Mouse (Mus musculus): ENCODE results near the gene B4galnt4. TPM values are rescaled to one million over a fixed set of nuclear protein-coding genes. Genes with fewer than 3 reads are reported as not detected.
A peak's percentile ranks its signal among the peaks of the same experiment; 100 is the strongest.

The B4galnt4 gene
- polyA plus RNA-seq, 1 experiment from 2014 or later = 0.15 TPM

GRCm38 (mm10) chr7:141021489-141022449 is 39.1 kb upstream of the B4galnt4 start:
- DNase-seq (no peak), ATAC-seq (peak; percentile 60)
- no peaks in the 10 kb centered on the region for H3K9me3 ChIP-seq (ENCODE audit: low read length)
- H3K4me2 ChIP-seq (ENCODE audit: low read depth, low read length) = no peak overlapping the region
- H3K4me1 ChIP-seq (ENCODE audit: insufficient read depth) = 0 out of 2 replicates have a peak, but pooled peaks cover 3% of the 10 kb centered on the region
- no peaks in the 10 kb centered on the region for H3K27me3 ChIP-seq (ENCODE audit: insufficient read depth, low read length)
- no peak overlapping the region for H3K4me3 ChIP-seq (ENCODE audit: low read depth, low read length)
- TF ChIP-seq CTCF (IDR thresholded peaks at IDR 0.05; ENCODE audit: low read depth) (no peak), EP300 (IDR thresholded peaks at IDR 0.05; ENCODE audit: low read depth) (no peak; the same call in 1 of the 2 replicates)
- 70% methylated on average over 14 of the region's 14 CpGs for WGBS (ENCODE audit: insufficient replicate concordance)
- no peak overlapping the region for H3K9ac ChIP-seq (replicated peaks)
- H3K27ac ChIP-seq (ENCODE audit: low read depth) = peak overlapping the region; percentile 12; the same call in 1 of the 2 replicates
- no peaks in the 10 kb centered on the region for H3K36me3 ChIP-seq (replicated peaks; ENCODE audit: insufficient read depth, low read length)

- DNase-seq (no peak), ATAC-seq (no peak)
- TF ChIP-seq CTCF (IDR thresholded peaks at IDR 0.05; ENCODE audit: low read depth) (no peak), EP300 (IDR thresholded peaks at IDR 0.05; ENCODE audit: low read depth) (no peak)
- Histone ChIP-seq H3K27ac (ENCODE audit: low read depth) (peak overlapping the region; percentile 17), H3K36me3 (replicated peaks; ENCODE audit: insufficient read depth, low read length) (no peaks in the 10 kb centered on the region), H3K4me1 (ENCODE audit: insufficient read depth) (0 out of 2 replicates have a peak, but pooled peaks cover 3% of the 10 kb centered on the region), H3K27me3 (ENCODE audit: insufficient read depth, low read length) (no peaks in the 10 kb centered on the region), H3K9me3 (ENCODE audit: low read length) (no peaks in the 10 kb centered on the region), H3K4me3 (ENCODE audit: low read depth, low read length) (no peak overlapping the region), H3K4me2 (ENCODE audit: low read depth, low read length) (no peak overlapping the region), H3K9ac (replicated peaks) (no peak overlapping the region)
- WGBS (ENCODE audit: insufficient replicate concordance) = 63% methylated on average over 6 of the region's 6 CpGs
Observed at GRCm38 (mm10) chr7:141024865-141025838, 35.8 kb upstream of the B4galnt4 start.

GRCm38 (mm10) chr7:141026097-141026739 is 34.7 kb upstream of the B4galnt4 start:
- H3K9me3 ChIP-seq (ENCODE audit: low read length) = no peaks in the 10 kb centered on the region
- WGBS (ENCODE audit: insufficient replicate concordance) = 66% methylated on average over 6 of the region's 6 CpGs
- 0 out of 2 replicates have a peak, but pooled peaks cover 3% of the 10 kb centered on the region for H3K4me1 ChIP-seq (ENCODE audit: insufficient read depth)
- no peak overlapping the region for H3K4me2 ChIP-seq (ENCODE audit: low read depth, low read length)
- no peak for TF ChIP-seq EP300 (IDR thresholded peaks at IDR 0.05; ENCODE audit: low read depth)
- TF ChIP-seq CTCF (IDR thresholded peaks at IDR 0.05; ENCODE audit: low read depth) = no peak
- no peak for ATAC-seq
- no peaks in the 10 kb centered on the region for H3K36me3 ChIP-seq (replicated peaks; ENCODE audit: insufficient read depth, low read length)
- H3K27ac ChIP-seq (ENCODE audit: low read depth) = peak overlapping the region; percentile 25
- no peaks in the 10 kb centered on the region for H3K27me3 ChIP-seq (ENCODE audit: insufficient read depth, low read length)
- DNase-seq = no peak
- no peak overlapping the region for H3K4me3 ChIP-seq (ENCODE audit: low read depth, low read length)
- H3K9ac ChIP-seq (replicated peaks) = no peak overlapping the region

GRCm38 (mm10) chr7:141026740-141027098 is 34.2 kb upstream of the B4galnt4 start:
- Histone ChIP-seq H3K27me3 (ENCODE audit: insufficient read depth, low read length) (no peaks in the 10 kb centered on the region), H3K4me2 (ENCODE audit: low read depth, low read length) (no peak overlapping the region), H3K9me3 (ENCODE audit: low read length) (no peaks in the 10 kb centered on the region), H3K36me3 (replicated peaks; ENCODE audit: insufficient read depth, low read length) (no peaks in the 10 kb centered on the region), H3K4me1 (ENCODE audit: insufficient read depth) (0 out of 2 replicates have a peak, but pooled peaks cover 3% of the 10 kb centered on the region), H3K4me3 (ENCODE audit: low read depth, low read length) (no peak overlapping the region), H3K27ac (ENCODE audit: low read depth) (peak overlapping the region; percentile 25), H3K9ac (replicated peaks) (no peak overlapping the region)
- WGBS (ENCODE audit: insufficient replicate concordance) = 66% methylated on average over 5 of the region's 5 CpGs
- ATAC-seq (no peak), DNase-seq (no peak)
- TF ChIP-seq EP300 (IDR thresholded peaks at IDR 0.05; ENCODE audit: low read depth) (no peak), CTCF (IDR thresholded peaks at IDR 0.05; ENCODE audit: low read depth) (no peak)

GRCm38 (mm10) chr7:141028831-141029230 is 32.1 kb upstream of the B4galnt4 start, which contains the start of gene Gm17387:
Gene Gm17387 (plus strand): TSS chr7:141029131.
- H3K27me3 ChIP-seq (ENCODE audit: insufficient read depth, low read length) = no peaks in the 10 kb centered on the region
- no peak for DNase-seq
- 0 out of 2 replicates have a peak, but pooled peaks cover 3% of the 10 kb centered on the region for H3K4me1 ChIP-seq (ENCODE audit: insufficient read depth)
- TF ChIP-seq EP300 (IDR thresholded peaks at IDR 0.05; ENCODE audit: low read depth) (no peak), CTCF (IDR thresholded peaks at IDR 0.05; ENCODE audit: low read depth) (no peak)
- no peaks in the 10 kb centered on the region for H3K9me3 ChIP-seq (ENCODE audit: low read length)
- H3K27ac ChIP-seq (ENCODE audit: low read depth) = no peak within 1 kb of the TSS
- no peaks in the 10 kb centered on the region for H3K36me3 ChIP-seq (replicated peaks; ENCODE audit: insufficient read depth, low read length)
- no peak within 1 kb of the TSS for H3K4me2 ChIP-seq (ENCODE audit: low read depth, low read length)
- no peak within 1 kb of the TSS for H3K4me3 ChIP-seq (ENCODE audit: low read depth, low read length)
- ATAC-seq = no peak
- no peak within 1 kb of the TSS for H3K9ac ChIP-seq (replicated peaks)
- WGBS (ENCODE audit: insufficient replicate concordance) = 94% methylated on average over 2 of the region's 2 CpGs
